13 mouse cellular contexts compared by ENCODE assay signal in the genomic region with DNA sequence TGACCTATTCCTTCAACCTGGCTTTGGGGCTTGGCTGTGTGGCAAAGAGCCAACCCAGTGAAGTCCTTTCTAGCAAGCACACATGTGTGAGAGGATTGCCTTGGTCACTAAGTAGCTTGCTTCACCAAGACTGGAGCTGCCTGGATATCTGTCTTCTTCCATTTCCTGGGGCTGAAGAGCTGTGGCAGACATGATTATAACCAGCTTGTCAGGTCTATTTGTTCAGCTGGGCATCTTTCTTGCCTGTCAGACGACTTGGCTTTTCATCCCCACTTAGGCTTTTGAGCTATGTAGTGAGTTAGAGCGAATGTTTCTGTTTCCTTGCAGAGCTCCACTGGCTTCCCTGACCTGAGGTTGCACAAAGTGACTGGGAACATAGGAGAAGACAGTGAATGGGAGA.
"Had no signal": no experiment of that assay in that cellular context is flagged by ENCODE, and none has a peak within 500 bp of the region (broad histone marks: within the 10 kb centered on the region; RNA-seq: fewer than 3 reads in every experiment).

No protein-coding gene starts in this region.

- H3K4me3 ChIP-seq: intestine, embryonic 15.5 days; kidney, embryonic 15.5 days; limb, embryonic 13.5 days; midbrain, embryonic 13.5 days had no signal

- H3K27me3 ChIP-seq: intestine, embryonic 15.5 days; kidney, embryonic 15.5 days; limb, embryonic 13.5 days; midbrain, embryonic 13.5 days had no signal

- H3K27ac ChIP-seq: intestine, embryonic 15.5 days; kidney, embryonic 15.5 days; limb, embryonic 13.5 days; liver, embryonic 14.5 days; midbrain, embryonic 13.5 days had no signal

- DNase-seq: kidney, adult 18-20 months; kidney, postnatal 14 days; left cerebral cortex, postnatal 4 days; lung, adult 18-20 months; right cerebral cortex, postnatal 4 days; spleen, adult 18-20 months; thymus, adult 18-20 months; thymus, postnatal 25 days had no signal

- H3K9ac ChIP-seq: intestine, embryonic 15.5 days; kidney, embryonic 15.5 days; limb, embryonic 13.5 days; liver, embryonic 14.5 days; midbrain, embryonic 13.5 days had no signal

- ATAC-seq: intestine, embryonic 15.5 days; midbrain, embryonic 13.5 days had no signal

- H3K9me3 ChIP-seq: intestine, embryonic 15.5 days; kidney, embryonic 15.5 days; limb, embryonic 13.5 days; midbrain, embryonic 13.5 days had no signal

- H3K4me1 ChIP-seq: intestine, embryonic 15.5 days; kidney, embryonic 15.5 days; limb, embryonic 13.5 days; midbrain, embryonic 13.5 days had no signal

- H3K4me2 ChIP-seq: intestine, embryonic 15.5 days; kidney, embryonic 15.5 days; limb, embryonic 13.5 days; midbrain, embryonic 13.5 days had no signal

- H3K36me3 ChIP-seq: intestine, embryonic 15.5 days; kidney, embryonic 15.5 days; limb, embryonic 13.5 days; midbrain, embryonic 13.5 days had no signal
